Mouse (Mus musculus) forebrain, embryonic 13.5 days (tissue): Measurements from ENCODE around the gene Nkx1-2. TPM values are rescaled to one million over a fixed set of nuclear protein-coding genes. Genes with fewer than 3 reads are reported as not detected.

Experiments
- ATAC-seq: fragments of 200-750 bp; cut with Nextera tagmentation; 2 replicates; pipeline ENCODE4 v1.8.0; 2017
- H3K27ac ChIP-seq: fragments of 300-500 bp; sonication (generic); 2 replicates; pipeline ENCODE4 v1.5.1; 2015; ENCODE audit warnings: inconsistent platforms, mild to moderate bottlenecking, moderate library complexity
- H3K27me3 ChIP-seq: fragments of 300-500 bp; sonication (generic); 2 replicates; pipeline ENCODE4 v1.6.1; 2015; ENCODE audit warnings: mild to moderate bottlenecking, inconsistent platforms
- H3K36me3 ChIP-seq: fragments of 300-500 bp; sonication (generic); 2 replicates; pipeline ENCODE4 v1.6.1; 2015; ENCODE audit warnings: mild to moderate bottlenecking, inconsistent platforms; ENCODE audit not compliant: poor library complexity, severe bottlenecking
- H3K4me1 ChIP-seq: fragments of 300-500 bp; sonication (generic); 2 replicates; pipeline ENCODE4 v1.6.1; 2015; ENCODE audit warnings: inconsistent platforms
- H3K4me2 ChIP-seq: fragments of 300-500 bp; sonication (generic); 2 replicates; pipeline ENCODE4 v1.6.1; 2015; ENCODE audit warnings: inconsistent platforms, mild to moderate bottlenecking, moderate library complexity
- H3K4me3 ChIP-seq: fragments of 300-500 bp; sonication (generic); 2 replicates; pipeline ENCODE4 v1.5.1; 2015; ENCODE audit warnings: mild to moderate bottlenecking, inconsistent platforms
- H3K9ac ChIP-seq: fragments of 300-500 bp; sonication (generic); 2 replicates; pipeline ENCODE4 v1.6.1; 2015; ENCODE audit warnings: mild to moderate bottlenecking, inconsistent platforms
- H3K9me3 ChIP-seq: fragments of 300-500 bp; sonication (generic); replicated peaks from 2 replicates; pipeline ENCODE4 v1.6.1; 2016; ENCODE audit warnings: inconsistent platforms
- WGBS: fragments of 180-500 bp; shearing (Covaris S2); methylation state at CpG from one replicate; pipeline ENCODE4 v1.1.7; 2015; 5-methylcytosine and 5-hydroxymethylcytosine counted together
- polyA plus RNA-seq: library from polyadenylated mRNA; unstranded; fragments of >200 nt; fragmentation: Nextera tagmentation; extraction: Ambion mirVana; gene quantifications from 2 replicates; pipeline ENCODE4 v1.2.1, GENCODE M21; 2015

The Nkx1-2 gene
- polyA plus RNA-seq = 0.08 TPM in 1 of 2 replicates, not detected in the other

GRCm38 (mm10) chr7:132599071-132599975 lies at the start of gene Nkx1-2:
Nkx1-2 (minus strand) TSS chr7:132599637.
- Histone ChIP-seq H3K27me3 (peaks cover 98% of the 10 kb centered on the region), H3K4me2 (peak within 1 kb of the TSS; percentile 69), H3K4me1 (peaks cover 26% of the 10 kb centered on the region), H3K27ac (no peak within 1 kb of the TSS), H3K4me3 (peak within 1 kb of the TSS; percentile 37), H3K9me3 (no peaks in the 10 kb centered on the region), H3K9ac (peak within 1 kb of the TSS; percentile 30; the same call in 1 of the 2 replicates), H3K36me3 (no peaks in the 10 kb centered on the region)
- no peak for ATAC-seq
- WGBS = under 1% methylated on average over 45 of the region's 52 CpGs

- 96% methylated on average over 1 of the region's 1 CpGs for WGBS
- no peaks in the 10 kb centered on the region for H3K27me3 ChIP-seq
- H3K4me2 ChIP-seq = no peak overlapping the region
- H3K4me3 ChIP-seq = no peak overlapping the region
- H3K36me3 ChIP-seq = no peaks in the 10 kb centered on the region
- peaks cover 1% of the 10 kb centered on the region for H3K4me1 ChIP-seq
- H3K27ac ChIP-seq = no peak overlapping the region
- no peak overlapping the region for H3K9ac ChIP-seq
- ATAC-seq = no peak
- H3K9me3 ChIP-seq = no peaks in the 10 kb centered on the region
Measured at GRCm38 (mm10) chr7:132646514-132646913, 47.1 kb upstream of the Nkx1-2 start.

- Histone ChIP-seq H3K4me2 (no peak overlapping the region), H3K4me1 (peaks cover 10% of the 10 kb centered on the region), H3K9ac (no peak overlapping the region), H3K36me3 (no peaks in the 10 kb centered on the region), H3K27me3 (no peaks in the 10 kb centered on the region), H3K9me3 (no peaks in the 10 kb centered on the region), H3K27ac (no peak overlapping the region), H3K4me3 (no peak overlapping the region)
- ATAC-seq = no peak
- 88% methylated on average over 11 of the region's 11 CpGs for WGBS
Measured at GRCm38 (mm10) chr7:132644605-132645279, 45.3 kb upstream of the Nkx1-2 start.

- no peak overlapping the region for H3K9ac ChIP-seq
- no peak overlapping the region for H3K27ac ChIP-seq
- no peaks in the 10 kb centered on the region for H3K36me3 ChIP-seq
- ATAC-seq = no peak
- WGBS = 94% methylated on average over 1 of the region's 1 CpGs
- peaks cover 10% of the 10 kb centered on the region for H3K4me1 ChIP-seq
- no peak overlapping the region for H3K4me3 ChIP-seq
- H3K27me3 ChIP-seq = no peaks in the 10 kb centered on the region
- no peak overlapping the region for H3K4me2 ChIP-seq
- H3K9me3 ChIP-seq = no peaks in the 10 kb centered on the region
Measured at GRCm38 (mm10) chr7:132641606-132642005, 42.2 kb upstream of the Nkx1-2 start.

- H3K36me3 ChIP-seq = no peaks in the 10 kb centered on the region
- 39% methylated on average over 9 of the region's 9 CpGs for WGBS
- no peak overlapping the region for H3K9ac ChIP-seq
- H3K9me3 ChIP-seq = no peaks in the 10 kb centered on the region
- no peak overlapping the region for H3K4me2 ChIP-seq
- no peak for ATAC-seq
- H3K27me3 ChIP-seq = no peaks in the 10 kb centered on the region
- no peak overlapping the region for H3K27ac ChIP-seq
- peaks cover 10% of the 10 kb centered on the region for H3K4me1 ChIP-seq
- H3K4me3 ChIP-seq = no peak overlapping the region
Measured at GRCm38 (mm10) chr7:132640946-132641345, 41.5 kb upstream of the Nkx1-2 start.

GRCm38 (mm10) chr7:132638446-132639087 lies 39.1 kb upstream of the Nkx1-2 start:
- H3K9ac ChIP-seq = no peak overlapping the region
- 60% methylated on average over 12 of the region's 12 CpGs for WGBS
- H3K36me3 ChIP-seq = no peaks in the 10 kb centered on the region
- peaks cover 10% of the 10 kb centered on the region for H3K4me1 ChIP-seq
- no peak overlapping the region for H3K27ac ChIP-seq
- H3K4me3 ChIP-seq = no peak overlapping the region
- ATAC-seq = peak; percentile 85
- H3K27me3 ChIP-seq = no peaks in the 10 kb centered on the region
- no peak overlapping the region for H3K4me2 ChIP-seq
- H3K9me3 ChIP-seq = no peaks in the 10 kb centered on the region

- H3K9ac ChIP-seq = no peak overlapping the region
Measured at GRCm38 (mm10) chr7:132637292-132637691, 37.9 kb upstream of the Nkx1-2 start.

GRCm38 (mm10) chr7:132631313-132631712 lies 31.9 kb upstream of the Nkx1-2 start:
- no peak for ATAC-seq
- WGBS = 71% methylated on average over 11 of the region's 11 CpGs
- Histone ChIP-seq H3K36me3 (no peaks in the 10 kb centered on the region), H3K9ac (no peak overlapping the region), H3K4me3 (no peak overlapping the region), H3K27ac (no peak overlapping the region), H3K27me3 (0 out of 2 replicates have a peak, but pooled peaks cover 4% of the 10 kb centered on the region), H3K4me2 (no peak overlapping the region), H3K9me3 (no peaks in the 10 kb centered on the region), H3K4me1 (peaks cover 5% of the 10 kb centered on the region; the same call in 1 of the 2 replicates)

More at GRCm38 (mm10) chr7:132637292-132637691, 37.9 kb upstream of the Nkx1-2 start:
- Histone ChIP-seq H3K4me1 (peaks cover 10% of the 10 kb centered on the region), H3K36me3 (no peaks in the 10 kb centered on the region), H3K4me2 (no peak overlapping the region), H3K9me3 (no peaks in the 10 kb centered on the region), H3K4me3 (no peak overlapping the region), H3K27ac (no peak overlapping the region), H3K27me3 (no peaks in the 10 kb centered on the region)
- ATAC-seq = no peak
- 62% methylated on average over 12 of the region's 12 CpGs for WGBS

- Histone ChIP-seq H3K9ac (no peak overlapping the region), H3K4me1 (peaks cover 5% of the 10 kb centered on the region; the same call in 1 of the 2 replicates), H3K9me3 (no peaks in the 10 kb centered on the region), H3K27ac (no peak overlapping the region), H3K27me3 (0 out of 2 replicates have a peak, but pooled peaks cover 4% of the 10 kb centered on the region), H3K4me3 (no peak overlapping the region), H3K4me2 (no peak overlapping the region), H3K36me3 (no peaks in the 10 kb centered on the region)
- 93% methylated on average over 3 of the region's 3 CpGs for WGBS
- ATAC-seq = no peak
Measured at GRCm38 (mm10) chr7:132627448-132627847, 28.0 kb upstream of the Nkx1-2 start.

GRCm38 (mm10) chr7:132626174-132626573 lies 26.7 kb upstream of the Nkx1-2 start:
- WGBS = 38% methylated on average over 4 of the region's 4 CpGs

GRCm38 (mm10) chr7:132624161-132624560 lies 24.7 kb upstream of the Nkx1-2 start:
- Histone ChIP-seq H3K4me1 (no peaks in the 10 kb centered on the region), H3K9ac (no peak overlapping the region), H3K27ac (no peak overlapping the region), H3K4me3 (no peak overlapping the region), H3K4me2 (no peak overlapping the region), H3K36me3 (no peaks in the 10 kb centered on the region), H3K9me3 (no peaks in the 10 kb centered on the region), H3K27me3 (0 out of 2 replicates have a peak, but pooled peaks cover 4% of the 10 kb centered on the region)
- WGBS = 82% methylated on average over 10 of the region's 10 CpGs
- ATAC-seq = no peak

More at GRCm38 (mm10) chr7:132626174-132626573, 26.7 kb upstream of the Nkx1-2 start:
- peak; percentile 43; the same call in 1 of the 2 replicates for ATAC-seq
- no peaks in the 10 kb centered on the region for H3K36me3 ChIP-seq
- no peak overlapping the region for H3K27ac ChIP-seq
- H3K9me3 ChIP-seq = no peaks in the 10 kb centered on the region
- H3K4me2 ChIP-seq = no peak overlapping the region
- H3K27me3 ChIP-seq = 0 out of 2 replicates have a peak, but pooled peaks cover 4% of the 10 kb centered on the region
- no peak overlapping the region for H3K4me3 ChIP-seq
- H3K9ac ChIP-seq = no peak overlapping the region
- H3K4me1 ChIP-seq = peaks cover 1% of the 10 kb centered on the region; the same call in 1 of the 2 replicates
